Mouse (Mus musculus) activated CD4-positive, CD25-positive, alpha-beta regulatory T cell, adult 4 months (primary cell): ENCODE measurements around the gene Igfbp6. TPM values are rescaled to one million over a fixed set of nuclear protein-coding genes. Genes with fewer than 3 reads are reported as not detected.

ENCODE experiments used
- ATAC-seq: one replicate; pipeline ENCODE4 v1.8.0; 2017
- polyA plus RNA-seq, 2 experiments: library from polyadenylated mRNA; unstranded; fragments of 100-300 nt; shearing (Covaris generic); gene quantifications; one replicate each; pipeline ENCODE4 v1.2.1; 2017

The Igfbp6 gene
- polyA plus RNA-seq, 2 experiments from 2014 or later = 0.81 TPM; not detected in 1

DNA sequence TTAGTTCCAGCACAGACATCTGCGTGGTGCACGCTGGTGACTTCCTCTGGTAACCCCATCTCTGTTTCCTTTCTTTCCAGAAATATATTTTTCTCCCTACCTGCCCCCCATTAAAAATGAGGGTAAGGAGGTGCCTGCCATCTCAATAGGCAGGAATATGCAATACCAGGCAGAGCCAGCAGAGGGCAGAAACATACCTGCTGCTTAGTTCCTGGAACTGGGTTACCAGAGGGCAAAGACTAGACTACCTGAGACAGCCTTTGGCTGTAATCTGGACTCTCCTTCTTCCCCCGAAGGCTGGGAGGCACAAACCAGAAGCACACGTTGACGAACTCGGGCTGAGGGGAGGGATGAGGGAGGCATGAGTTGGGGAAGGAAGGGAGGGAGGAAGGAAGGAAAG lies 34.1 kb downstream of the Igfbp6 start:
- peak; percentile 54 for ATAC-seq

- ATAC-seq = no peak
Observed at GRCm38 (mm10) chr15:102179106-102179505, 34.9 kb downstream of the Igfbp6 start.

GRCm38 (mm10) chr15:102179924-102180323 lies 35.8 kb downstream of the Igfbp6 start:
- no peak for ATAC-seq

- ATAC-seq = no peak
Observed at GRCm38 (mm10) chr15:102183076-102183475, 38.9 kb downstream of the Igfbp6 start.

GRCm38 (mm10) chr15:102186239-102186638 lies 42.1 kb downstream of the Igfbp6 start:
- no peak for ATAC-seq

- no peak for ATAC-seq
Observed at GRCm38 (mm10) chr15:102188096-102188495, 43.9 kb downstream of the Igfbp6 start.

DNA sequence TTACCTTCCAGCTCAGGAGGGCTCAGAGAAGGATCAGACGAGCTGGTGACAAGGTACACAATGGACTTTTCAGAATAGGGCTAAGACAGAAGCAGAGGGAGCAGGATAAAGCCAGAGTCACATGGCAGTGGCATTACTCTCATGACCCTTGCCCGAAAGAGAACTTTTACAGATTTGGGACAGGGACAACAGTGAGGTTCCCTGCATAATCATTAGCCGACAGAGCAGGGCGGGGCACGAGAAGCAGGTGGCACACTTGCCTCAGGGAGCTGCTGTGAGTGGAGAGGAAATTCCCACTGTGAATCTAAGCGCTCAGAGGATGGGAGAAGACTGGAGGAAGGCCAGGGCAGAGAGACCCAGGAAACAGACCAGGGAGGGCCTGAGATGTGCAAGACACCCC lies 44.7 kb downstream of the Igfbp6 start:
- ATAC-seq = no peak

GRCm38 (mm10) chr15:102191699-102192098 lies 47.5 kb downstream of the Igfbp6 start:
- ATAC-seq = no peak

DNA sequence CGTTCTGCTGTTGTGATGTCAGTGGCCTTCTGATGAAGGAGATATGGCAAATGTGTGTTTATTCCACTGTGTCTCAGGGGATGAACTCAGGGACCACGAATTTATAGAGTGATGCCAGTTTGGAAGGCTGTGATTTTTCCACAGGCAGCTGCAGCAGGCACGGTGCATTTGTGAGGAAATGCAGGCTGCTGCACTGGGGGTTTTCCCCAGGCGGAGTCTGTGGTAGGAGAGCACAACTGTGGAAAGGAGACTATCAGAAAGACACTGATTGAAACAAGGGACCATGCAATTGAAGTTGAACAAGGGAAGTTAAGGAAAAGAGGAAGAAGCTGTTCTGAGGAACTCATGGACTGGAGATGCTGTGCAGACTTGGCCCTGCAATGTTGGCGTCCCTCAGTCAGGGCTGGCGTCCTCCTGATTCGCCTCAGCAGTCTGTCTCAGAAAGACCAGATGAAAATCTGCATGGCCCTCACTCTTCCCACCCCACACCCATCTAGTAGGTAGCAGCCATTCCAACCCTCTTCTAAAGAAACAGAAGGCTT lies 48.2 kb downstream of the Igfbp6 start:
- ATAC-seq = no peak

- no peak for ATAC-seq
Observed at GRCm38 (mm10) chr15:102192820-102193386, 48.7 kb downstream of the Igfbp6 start.

DNA sequence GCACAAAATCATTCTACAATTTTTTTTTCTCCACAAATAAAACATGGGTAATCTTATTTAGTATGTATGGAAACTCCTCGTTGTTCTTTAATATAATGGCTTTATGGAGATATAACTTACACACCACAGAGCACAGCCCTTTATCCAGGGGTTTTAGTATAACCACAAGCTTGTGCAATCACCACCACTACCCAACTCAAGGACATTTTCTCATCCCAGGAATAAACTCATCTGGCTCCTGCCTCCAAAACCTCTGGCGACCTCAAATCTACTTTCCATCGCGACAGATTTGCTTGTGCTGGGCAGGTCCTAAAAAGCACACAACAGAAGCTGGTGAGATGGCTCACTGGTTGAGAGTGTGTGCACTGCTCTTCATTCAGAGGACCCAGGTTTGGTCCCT lies 49.5 kb downstream of the Igfbp6 start:
- no peak for ATAC-seq

DNA sequence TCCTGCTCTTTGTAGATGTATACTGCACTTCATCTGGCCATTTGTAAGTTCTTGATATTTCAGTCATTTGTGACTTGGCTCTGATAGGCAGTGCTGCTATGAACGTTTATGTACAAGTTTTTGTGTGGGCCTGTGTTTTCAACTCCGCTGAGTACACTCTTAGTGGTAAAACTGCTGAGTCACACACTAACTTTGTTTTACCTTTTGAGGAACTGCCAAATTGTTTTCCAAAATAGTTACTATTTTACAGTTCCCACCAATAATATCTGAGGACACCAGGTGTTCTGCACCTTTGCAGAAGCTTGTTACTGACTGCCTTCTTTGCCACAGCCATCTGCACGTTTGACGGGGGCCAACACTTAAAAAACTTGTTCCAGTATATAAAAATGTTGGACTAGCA lies 50.3 kb downstream of the Igfbp6 start:
- ATAC-seq = no peak

DNA sequence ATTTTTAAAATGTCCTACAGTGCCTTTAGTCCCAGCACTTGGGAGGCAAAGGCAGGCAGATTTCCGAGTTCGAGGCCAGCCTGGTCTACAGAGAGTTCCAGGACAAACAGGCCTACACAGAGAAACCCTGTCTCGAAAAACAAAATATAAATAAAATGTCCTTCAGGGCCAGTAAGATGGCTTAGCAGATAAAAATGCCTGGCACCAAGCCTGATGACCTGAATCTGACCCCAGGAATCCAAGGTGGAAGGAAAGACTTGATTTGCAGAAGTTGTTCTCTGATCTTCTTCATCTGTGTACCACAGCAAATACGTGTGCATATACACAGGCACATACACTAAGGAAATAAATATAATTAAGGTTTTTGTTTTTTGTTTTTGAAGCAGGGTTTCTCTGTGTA lies 51.2 kb downstream of the Igfbp6 start:
- no peak for ATAC-seq

DNA sequence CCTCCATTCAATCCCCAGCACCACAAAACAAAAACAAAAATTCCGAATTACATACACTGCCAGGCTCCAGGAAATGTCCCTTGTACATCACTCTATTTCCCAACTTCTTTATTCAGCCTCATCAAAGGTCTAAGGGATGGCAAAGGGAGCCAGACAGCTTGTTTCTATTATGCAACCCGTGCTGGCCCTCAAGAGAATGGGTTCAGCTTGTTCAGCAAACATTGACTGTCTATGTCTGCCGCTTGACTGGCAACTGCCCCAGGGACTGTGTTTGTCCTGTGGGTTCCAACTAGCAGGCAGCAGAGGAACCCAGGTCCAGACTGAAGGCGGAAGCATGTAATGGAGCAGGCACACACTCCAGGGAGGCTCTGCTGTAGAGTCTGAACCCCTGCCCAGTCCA lies 54.7 kb downstream of the Igfbp6 start:
- no peak for ATAC-seq

Other genes starting within 250 kb of the Igfbp6 start
- gene Krt4, start 219.6 kb upstream of the Igfbp6 start, polyA plus RNA-seq = not detected
- gene Krt79, start 204.0 kb upstream of the Igfbp6 start, polyA plus RNA-seq = not detected
- not detected for gene Krt78, start 190.1 kb upstream of the Igfbp6 start, polyA plus RNA-seq
- not detected for gene Krt8, start 139.9 kb upstream of the Igfbp6 start, polyA plus RNA-seq
- not detected for gene Krt18, start 116.2 kb upstream of the Igfbp6 start, polyA plus RNA-seq
- 100 to 1,000 TPM in 1 of 2 experiments, 10 to 100 TPM in 1; 87.7 to 132 TPM for gene Eif4b, start 70.6 kb upstream of the Igfbp6 start, polyA plus RNA-seq
- 1 to 10 TPM; 1.5 to 2.9 TPM for gene Tns2, start 43.9 kb upstream of the Igfbp6 start, polyA plus RNA-seq
- 10 to 100 TPM; 19.5 to 42.0 TPM for gene Spryd3, start 8.1 kb upstream of the Igfbp6 start, polyA plus RNA-seq
- gene Soat2, start 6.2 kb downstream of the Igfbp6 start, polyA plus RNA-seq = 1 to 10 TPM; 1.2 to 1.5 TPM
- gene Zfp740, start 58.9 kb downstream of the Igfbp6 start, polyA plus RNA-seq = 10 to 100 TPM; 21.5 to 23.1 TPM
- 1 to 10 TPM; 6.6 to 9.3 TPM for gene Csad, start 60.4 kb downstream of the Igfbp6 start, polyA plus RNA-seq
- gene Itgb7, start 87.6 kb downstream of the Igfbp6 start, polyA plus RNA-seq = 100 to 1,000 TPM; 511 to 537 TPM
- gene Rarg, start 113.2 kb downstream of the Igfbp6 start, polyA plus RNA-seq = 10 to 100 TPM; 16.9 to 24.8 TPM
- gene Gm9918, start 126.2 kb downstream of the Igfbp6 start, polyA plus RNA-seq = not detected
- 10 to 100 TPM; 36.7 to 40.7 TPM for gene Mfsd5, start 135.1 kb downstream of the Igfbp6 start, polyA plus RNA-seq
- gene Espl1, start 151.9 kb downstream of the Igfbp6 start, polyA plus RNA-seq = 1 to 10 TPM; 3.6 to 5.0 TPM
- gene Pfdn5, start 181.8 kb downstream of the Igfbp6 start, polyA plus RNA-seq = 1,000 to 10,000 TPM; 1,328 to 1,584 TPM
- gene Myg1, start 187.3 kb downstream of the Igfbp6 start, polyA plus RNA-seq = 100 to 1,000 TPM; 109 to 120 TPM
- gene Aaas, start 206.4 kb downstream of the Igfbp6 start, polyA plus RNA-seq = 10 to 100 TPM; 45.7 to 48.7 TPM
- gene Sp7, start 222.8 kb downstream of the Igfbp6 start, polyA plus RNA-seq = not detected